Mouse (Mus musculus): ENCODE data around the gene Gnptg. TPM values are rescaled to one million over a fixed set of nuclear protein-coding genes. Genes with fewer than 3 reads are reported as not detected.

Gene Gnptg
- polyA plus RNA-seq, 1 experiment, result 22.4 TPM

- peak; percentile 85 to 99 for DNase-seq (ENCODE audit: low read depth in 1 of 2, low spot score in 2 of 2)
- no peaks in the 10 kb centered on the region for H3K27me3 ChIP-seq (ENCODE audit: control insufficient read depth, insufficient read depth, low read length)
- peaks cover 13% of the 10 kb centered on the region; the same call in 1 of the 2 replicates for H3K4me1 ChIP-seq (ENCODE audit: control insufficient read depth, insufficient read depth, insufficient read length)
- peak overlapping the region; percentile 99 for H3K27ac ChIP-seq (ENCODE audit: insufficient read depth, low read length)
- TF ChIP-seq POLR2A (IDR thresholded peaks at IDR 0.05; ENCODE audit: low read depth, low read length), result peak; percentile 35
- peak; percentile 67; the same call in 1 of the 2 replicates for TF ChIP-seq CTCF (IDR thresholded peaks at IDR 0.05; ENCODE audit: extremely low read depth, insufficient read depth, insufficient read length, insufficient replicate concordance)
- WGBS, result 1% methylated on average over 44 of the region's 45 CpGs
- H3K36me3 ChIP-seq (ENCODE audit: control insufficient read depth, insufficient read depth, low read length), result peaks cover 1% of the 10 kb centered on the region
- H3K4me3 ChIP-seq (ENCODE audit: extremely low read depth, insufficient read depth, insufficient read length), result peak overlapping the region; percentile 75
Measured at GRCm38 (mm10) chr17:25273706-25274501, 34.0 kb upstream of the Gnptg start.

- no peak for TF ChIP-seq CTCF (IDR thresholded peaks at IDR 0.05; ENCODE audit: extremely low read depth, insufficient read depth, insufficient read length, insufficient replicate concordance)
- peak; percentile 48 for TF ChIP-seq POLR2A (IDR thresholded peaks at IDR 0.05; ENCODE audit: low read depth, low read length)
- H3K4me3 ChIP-seq (ENCODE audit: extremely low read depth, insufficient read depth, insufficient read length), result peak overlapping the region; percentile 75
- WGBS, result under 1% methylated on average over 86 of the region's 92 CpGs
- peaks cover 13% of the 10 kb centered on the region; the same call in 1 of the 2 replicates for H3K4me1 ChIP-seq (ENCODE audit: control insufficient read depth, insufficient read depth, insufficient read length)
- peak; percentile 42 to 74 for DNase-seq (ENCODE audit: low read depth in 1 of 2, low spot score in 2 of 2)
- H3K36me3 ChIP-seq (ENCODE audit: control insufficient read depth, insufficient read depth, low read length), result peaks cover 9% of the 10 kb centered on the region
- H3K27ac ChIP-seq (ENCODE audit: insufficient read depth, low read length), result peak overlapping the region; percentile 99
- H3K27me3 ChIP-seq (ENCODE audit: control insufficient read depth, insufficient read depth, low read length), result no peaks in the 10 kb centered on the region
Measured at GRCm38 (mm10) chr17:25272951-25273705, 33.2 kb upstream of the Gnptg start.

- Histone ChIP-seq H3K36me3 (ENCODE audit: control insufficient read depth, insufficient read depth, low read length) (peaks cover 17% of the 10 kb centered on the region), H3K4me3 (ENCODE audit: extremely low read depth, insufficient read depth, insufficient read length) (peak overlapping the region; percentile 75), H3K27ac (ENCODE audit: insufficient read depth, low read length) (peak overlapping the region; percentile 99; the same call in 1 of the 2 replicates), H3K4me1 (ENCODE audit: control insufficient read depth, insufficient read depth, insufficient read length) (peaks cover 13% of the 10 kb centered on the region; the same call in 1 of the 2 replicates), H3K27me3 (ENCODE audit: control insufficient read depth, insufficient read depth, low read length) (no peaks in the 10 kb centered on the region)
- 1% methylated on average over 10 of the region's 10 CpGs for WGBS
- TF ChIP-seq CTCF (IDR thresholded peaks at IDR 0.05; ENCODE audit: extremely low read depth, insufficient read depth, insufficient read length, insufficient replicate concordance), result no peak
- TF ChIP-seq POLR2A (IDR thresholded peaks at IDR 0.05; ENCODE audit: low read depth, low read length), result no peak
- DNase-seq (ENCODE audit: low read depth in 1 of 2, low spot score in 2 of 2), result no peak
Measured at GRCm38 (mm10) chr17:25272326-25272725, 32.4 kb upstream of the Gnptg start.

- Histone ChIP-seq H3K4me3 (ENCODE audit: extremely low read depth, insufficient read depth, insufficient read length) (no peak overlapping the region), H3K4me1 (ENCODE audit: control insufficient read depth, insufficient read depth, insufficient read length) (peaks cover 13% of the 10 kb centered on the region; the same call in 1 of the 2 replicates), H3K27ac (ENCODE audit: insufficient read depth, low read length) (no peak overlapping the region), H3K36me3 (ENCODE audit: control insufficient read depth, insufficient read depth, low read length) (peaks cover 29% of the 10 kb centered on the region), H3K27me3 (ENCODE audit: control insufficient read depth, insufficient read depth, low read length) (no peaks in the 10 kb centered on the region)
- DNase-seq (ENCODE audit: low read depth in 1 of 2, low spot score in 2 of 2), result no peak
- 62% methylated on average over 2 of the region's 2 CpGs for WGBS
- TF ChIP-seq POLR2A (IDR thresholded peaks at IDR 0.05; ENCODE audit: low read depth, low read length), result no peak
Measured at GRCm38 (mm10) chr17:25270795-25271335, 30.9 kb upstream of the Gnptg start.

GRCm38 (mm10) chr17:25264453-25264852 lies 24.5 kb upstream of the Gnptg start:
- H3K4me3 ChIP-seq (ENCODE audit: extremely low read depth, insufficient read depth, insufficient read length), result no peak overlapping the region
- TF ChIP-seq POLR2A (IDR thresholded peaks at IDR 0.05; ENCODE audit: low read depth, low read length) (no peak), CTCF (IDR thresholded peaks at IDR 0.05; ENCODE audit: extremely low read depth, insufficient read depth, insufficient read length, insufficient replicate concordance) (no peak)
- no peaks in the 10 kb centered on the region for H3K27me3 ChIP-seq (ENCODE audit: control insufficient read depth, insufficient read depth, low read length)
- no peak for DNase-seq (ENCODE audit: low read depth in 1 of 2, low spot score in 2 of 2)
- H3K36me3 ChIP-seq (ENCODE audit: control insufficient read depth, insufficient read depth, low read length), result peaks cover 62% of the 10 kb centered on the region
- no peak overlapping the region for H3K27ac ChIP-seq (ENCODE audit: insufficient read depth, low read length)
- WGBS, result 83% methylated on average over 3 of the region's 3 CpGs
- H3K4me1 ChIP-seq (ENCODE audit: control insufficient read depth, insufficient read depth, insufficient read length), result no peaks in the 10 kb centered on the region

- no peak for TF ChIP-seq CTCF (IDR thresholded peaks at IDR 0.05; ENCODE audit: extremely low read depth, insufficient read depth, insufficient read length, insufficient replicate concordance)
- TF ChIP-seq POLR2A (IDR thresholded peaks at IDR 0.05; ENCODE audit: low read depth, low read length), result no peak
- WGBS, result 54% methylated on average over 6 of the region's 6 CpGs
- Histone ChIP-seq H3K27ac (ENCODE audit: insufficient read depth, low read length) (peak overlapping the region; percentile 40; the same call in 1 of the 2 replicates), H3K27me3 (ENCODE audit: control insufficient read depth, insufficient read depth, low read length) (peaks cover 12% of the 10 kb centered on the region), H3K4me1 (ENCODE audit: control insufficient read depth, insufficient read depth, insufficient read length) (peaks cover 16% of the 10 kb centered on the region; the same call in 1 of the 2 replicates), H3K4me3 (ENCODE audit: extremely low read depth, insufficient read depth, insufficient read length) (no peak overlapping the region), H3K36me3 (ENCODE audit: control insufficient read depth, insufficient read depth, low read length) (peaks cover 10% of the 10 kb centered on the region)
- peak in 1 of 2 experiments; percentile 36 for DNase-seq (ENCODE audit: low read depth in 1 of 2, low spot score in 2 of 2)
Measured at GRCm38 (mm10) chr17:25257804-25258261, 17.9 kb upstream of the Gnptg start.
